Mouse (Mus musculus) cerebellum, adult 2 months (tissue): ENCODE measurements around the gene Itga2b.

Experiments used
- CTCF ChIP-seq: fragments of 200-500 bp; IDR thresholded peaks from 2 replicates; pipeline ENCODE4 v1.5.1; 2011; ENCODE audit warnings: low read depth, mild to moderate bottlenecking, control low read depth, low read length, moderate library complexity, borderline replicate concordance; ENCODE audit not compliant: insufficient read depth
- POLR2A ChIP-seq: fragments of 200-500 bp; IDR thresholded peaks from 2 replicates; pipeline ENCODE4 v1.6.1; 2011; ENCODE audit warnings: low read length, control low read depth, borderline replicate concordance; ENCODE audit not compliant: insufficient read depth

- TF ChIP-seq POLR2A, result no peak
- TF ChIP-seq CTCF, result no peak
These were observed 40.9 kb downstream of the Itga2b start for GRCm38 (mm10) chr11:102428981-102429540.
